Mouse (Mus musculus): ENCODE measurements at regions not wholly inside any gene's neighbourhood (a gene's known extent, or its start where the extent isn't known, plus 50 kb on each side); places are given as distances from the start of the nearest gene placed in this dataset.

DNA sequence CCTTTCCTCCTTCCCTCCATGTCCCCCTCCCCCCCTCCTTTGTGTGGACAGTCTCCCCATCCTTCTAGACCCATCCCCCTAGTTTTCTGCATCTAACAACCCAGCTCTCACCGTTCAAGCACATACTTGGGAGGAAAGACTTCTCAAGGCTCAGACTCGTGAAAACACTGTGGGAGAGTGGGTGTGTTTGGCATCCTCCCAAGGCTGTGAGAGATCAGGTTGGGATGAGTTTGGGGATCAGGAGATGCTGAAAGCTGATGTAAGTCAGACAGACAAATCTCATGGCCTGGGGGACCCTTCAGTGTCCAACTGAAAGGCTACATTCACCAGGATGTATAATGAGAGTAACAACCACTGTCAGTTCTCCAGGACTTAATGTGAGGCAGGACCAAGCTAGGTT, 82.1 kb downstream of the Il9r start:
- TF ChIP-seq GATA1 (IDR thresholded peaks at IDR 0.05; ENCODE audit: borderline replicate concordance, low read length) (no peak), FLI1 (IDR thresholded peaks at IDR 0.05; ENCODE audit: low read length) (no peak)
